In the genomic region with DNA sequence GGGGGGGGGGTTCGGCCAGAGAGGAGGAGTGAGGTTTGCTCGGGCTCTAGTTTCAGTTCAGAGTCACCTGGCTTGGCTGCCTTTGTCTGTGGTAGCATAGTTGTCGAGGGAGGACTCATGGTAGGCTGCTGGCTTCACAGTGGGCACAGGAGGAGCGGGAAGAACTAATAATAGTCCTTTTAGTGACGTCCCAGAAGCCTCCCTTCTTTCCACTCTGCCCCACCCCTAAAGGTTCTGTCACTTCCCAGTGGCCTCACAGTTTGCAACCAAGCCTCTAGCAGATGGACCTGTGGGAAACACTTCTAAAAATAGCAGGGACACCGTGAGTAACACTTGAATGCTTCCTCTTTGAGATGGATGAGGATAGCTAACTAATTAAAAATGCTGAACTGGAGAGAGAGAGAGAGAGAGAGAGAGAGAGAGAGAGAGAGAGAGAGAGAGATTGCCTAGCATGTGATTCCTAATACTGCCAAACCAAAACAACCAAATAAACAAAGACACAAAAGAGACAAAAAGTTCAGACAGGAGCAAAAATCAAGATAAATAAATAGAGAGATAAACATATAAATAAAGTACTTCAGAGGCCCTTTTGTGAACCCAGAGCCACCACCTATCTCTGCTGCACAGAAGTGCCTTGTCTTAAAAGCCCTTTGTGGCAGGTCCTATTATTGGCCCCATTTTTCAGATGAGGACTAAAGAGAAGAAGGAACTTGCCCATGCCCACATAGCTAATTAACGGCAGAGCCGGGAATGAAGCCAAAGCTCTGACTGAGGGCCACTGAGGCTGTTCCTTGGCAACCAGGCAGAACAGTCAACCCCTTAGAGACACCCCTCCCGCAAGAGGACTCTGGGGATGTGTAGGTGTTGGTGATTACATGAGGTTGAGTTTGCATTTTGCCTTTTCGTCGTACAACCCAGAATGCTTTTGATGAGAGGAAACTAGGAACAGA, we compare ENCODE assay signal across 10 mouse cellular contexts. TPM values are rescaled to one million over a fixed set of nuclear protein-coding genes. Genes with fewer than 3 reads are reported as not detected.
DNase-seq lines count a peak whose midpoint lies in the region; ATAC-seq and TF ChIP-seq lines count a peak whose summit lies in the region.
"Had no signal": no experiment of that assay in that cellular context is flagged by ENCODE, and none has a peak within 500 bp of the region (broad histone marks: within the 10 kb centered on the region; RNA-seq: fewer than 3 reads in every experiment).

No protein-coding gene starts in this region.

- DNase-seq in cerebellum, adult 18-20 months: peak; percentile 76 to 87
- DNase-seq in heart, adult 8-10 months (ENCODE audit: low spot score): peak; percentile 75
- peak; percentile 17 to 60 for DNase-seq in kidney, postnatal 25 days
- no peak for DNase-seq in adrenal gland, adult 8-10 months

- TF ChIP-seq POLR2A in myocyte (IDR thresholded peaks at IDR 0.05; ENCODE audit: insufficient read length, low read depth): no peak

- H3K9me3 ChIP-seq in hindbrain, embryonic 15.5 days: no peaks in the 10 kb centered on the region
- H3K9me3 ChIP-seq in hindbrain, embryonic 12.5 days (replicated peaks): no peaks in the 10 kb centered on the region

- H3K27ac ChIP-seq in hindbrain, embryonic 15.5 days (replicated peaks): no peak overlapping the region
- no peak overlapping the region for H3K27ac ChIP-seq in hindbrain, embryonic 12.5 days

- peak; percentile 63; the same call in 1 of the 2 replicates for ATAC-seq in hindbrain, embryonic 15.5 days (ENCODE audit: low FRiP score, low read depth)
- no peak for ATAC-seq in hindbrain, embryonic 12.5 days (ENCODE audit: low FRiP score)
- ATAC-seq in CD4-positive, CD25-positive, alpha-beta regulatory T cell, adult 4 months: no peak

- H3K4me3 ChIP-seq in hindbrain, embryonic 15.5 days: no peak overlapping the region
- H3K4me3 ChIP-seq in hindbrain, embryonic 12.5 days: no peak overlapping the region
- H3K4me3 ChIP-seq in myocyte: no peak overlapping the region
- H3K4me3 ChIP-seq: erythroblast, embryonic 14.5 days had no signal

- no peaks in the 10 kb centered on the region for H3K79me2 ChIP-seq in myocyte (ENCODE audit: control insufficient read depth, insufficient read depth)

- 30% methylated on average over 11 of the region's 11 CpGs for WGBS in hindbrain, embryonic 15.5 days
- WGBS in hindbrain, embryonic 12.5 days: 39% methylated on average over 11 of the region's 11 CpGs

- H3K9ac ChIP-seq in hindbrain, embryonic 15.5 days: no peak overlapping the region
- no peak overlapping the region for H3K9ac ChIP-seq in hindbrain, embryonic 12.5 days

- no peaks in the 10 kb centered on the region for H3K36me3 ChIP-seq in hindbrain, embryonic 15.5 days
- no peaks in the 10 kb centered on the region for H3K36me3 ChIP-seq in hindbrain, embryonic 12.5 days
- no peaks in the 10 kb centered on the region for H3K36me3 ChIP-seq in myocyte (ENCODE audit: control insufficient read depth, insufficient read depth)

- no peak overlapping the region for H3ac ChIP-seq in myocyte (ENCODE audit: control insufficient read depth, insufficient read length)

- H3K4me1 ChIP-seq in hindbrain, embryonic 15.5 days (replicated peaks): peaks cover 16% of the 10 kb centered on the region
- H3K4me1 ChIP-seq in hindbrain, embryonic 12.5 days: peaks cover 5% of the 10 kb centered on the region

- no peak overlapping the region for H3K4me2 ChIP-seq in hindbrain, embryonic 15.5 days
- H3K4me2 ChIP-seq in hindbrain, embryonic 12.5 days (replicated peaks): no peak overlapping the region
- H3K4me2 ChIP-seq in myocyte (ENCODE audit: low read depth): peak overlapping the region; percentile 48

- no peaks in the 10 kb centered on the region for H3K27me3 ChIP-seq in hindbrain, embryonic 15.5 days
- H3K27me3 ChIP-seq in hindbrain, embryonic 12.5 days: no peaks in the 10 kb centered on the region
- H3K27me3 ChIP-seq in myocyte (ENCODE audit: control insufficient read depth, insufficient read depth, insufficient read length): no peaks in the 10 kb centered on the region

TF ChIP-seq in myocyte, 11 proteins besides CTCF, POLR2A, EP300 and RAD21:
- TF ChIP-seq MYOG (IDR thresholded peaks at IDR 0.05; ENCODE audit: control insufficient read depth in 1 of 3, insufficient read depth in 1 of 3, insufficient read length in 2 of 3, low read depth in 2 of 3) (peak in 1 of 3 experiments; percentile 2), USF1 (IDR thresholded peaks at IDR 0.05; ENCODE audit: low read depth) (no peak)

RNA-seq across cellular contexts. Expression of gene Serp2, which starts 54.0 kb away (rescaled TPM):
- polyA plus RNA-seq in hindbrain, embryonic 15.5 days (2015; fragmentation: Nextera tagmentation; extraction: Ambion mirVana): 203 and 213 TPM in 2 replicates
- polyA plus RNA-seq in hindbrain, embryonic 12.5 days (2016; fragmentation: Nextera tagmentation; extraction: Ambion mirVana): 59.0 and 59.8 TPM in 2 replicates
- total RNA-seq in heart, adult 8-10 months (2022): 1 to 10 TPM in 1 of 4 experiments, under 1 TPM in 1, not detected in 2; 0.54 to 1.0 TPM
- 17.0 TPM for polyA plus RNA-seq in myocyte (2012; fragmentation: generic; extraction: Trizol)
- 1 to 10 TPM; 1.3 to 2.1 TPM for polyA plus RNA-seq in CD4-positive, CD25-positive, alpha-beta regulatory T cell, adult 4 months (2017; shearing (Covaris generic))
- 1 to 10 TPM; 4.5 to 10.0 (median 6.7) TPM for total RNA-seq in adrenal gland, adult 8-10 months (2022)
- polyA plus RNA-seq: liver, adult 2 months had no signal
